Mouse (Mus musculus): ENCODE measurements around the gene Trip6. TPM values are rescaled to one million over a fixed set of nuclear protein-coding genes. Genes with fewer than 3 reads are reported as not detected.
A peak's percentile ranks its signal among the peaks of the same experiment; 100 is the strongest.

Gene Trip6
- polyA plus RNA-seq, 1 experiment: 55.2 TPM

- WGBS: 2% methylated on average over 33 of the region's 33 CpGs
- DNase-seq: peak; percentile 59
- peak overlapping the region; percentile 79 for H3K4me3 ChIP-seq (replicated peaks; ENCODE audit: extremely low read depth, low read depth, low read length)
Measured at GRCm38 (mm10) chr5:137348482-137349383, 34.5 kb upstream of the Trip6 start.

GRCm38 (mm10) chr5:137347856-137348255 is 33.7 kb upstream of the Trip6 start:
- H3K4me1 ChIP-seq (ENCODE audit: control insufficient read depth, insufficient read depth, low read length): peaks cover 11% of the 10 kb centered on the region
- WGBS: 21% methylated on average over 7 of the region's 7 CpGs
- no peak for DNase-seq
- no peak overlapping the region for H3K4me3 ChIP-seq (replicated peaks; ENCODE audit: extremely low read depth, low read depth, low read length)
- TF ChIP-seq CTCF (IDR thresholded peaks at IDR 0.05; ENCODE audit: insufficient read depth, low read length) (no peak), POLR2A (IDR thresholded peaks at IDR 0.05; ENCODE audit: borderline replicate concordance, extremely low read depth, low read depth, low read length) (no peak)

More at GRCm38 (mm10) chr5:137348482-137349383, 34.5 kb upstream of the Trip6 start:
- TF ChIP-seq CTCF (IDR thresholded peaks at IDR 0.05; ENCODE audit: insufficient read depth, low read length) (no peak), POLR2A (IDR thresholded peaks at IDR 0.05; ENCODE audit: borderline replicate concordance, extremely low read depth, low read depth, low read length) (no peak; the same call in 1 of the 2 replicates)
- peaks cover 14% of the 10 kb centered on the region for H3K4me1 ChIP-seq (ENCODE audit: control insufficient read depth, insufficient read depth, low read length)

- Histone ChIP-seq H3K4me3 (replicated peaks; ENCODE audit: extremely low read depth, low read depth, low read length) (no peak overlapping the region), H3K4me1 (ENCODE audit: control insufficient read depth, insufficient read depth, low read length) (peaks cover 6% of the 10 kb centered on the region; the same call in 1 of the 2 replicates)
- no peak for DNase-seq
- no peak for TF ChIP-seq POLR2A (IDR thresholded peaks at IDR 0.05; ENCODE audit: borderline replicate concordance, extremely low read depth, low read depth, low read length)
- TF ChIP-seq CTCF (IDR thresholded peaks at IDR 0.05; ENCODE audit: insufficient read depth, low read length): no peak
- 80% methylated on average over 4 of the region's 4 CpGs for WGBS
Measured at GRCm38 (mm10) chr5:137346983-137347382, 32.8 kb upstream of the Trip6 start.

- DNase-seq: no peak
- no peak for TF ChIP-seq CTCF (IDR thresholded peaks at IDR 0.05; ENCODE audit: insufficient read depth, low read length)
- TF ChIP-seq POLR2A (IDR thresholded peaks at IDR 0.05; ENCODE audit: borderline replicate concordance, extremely low read depth, low read depth, low read length): no peak
- 64% methylated on average over 1 of the region's 1 CpGs for WGBS
- Histone ChIP-seq H3K4me3 (replicated peaks; ENCODE audit: extremely low read depth, low read depth, low read length) (no peak overlapping the region), H3K4me1 (ENCODE audit: control insufficient read depth, insufficient read depth, low read length) (peaks cover 6% of the 10 kb centered on the region; the same call in 1 of the 2 replicates)
Measured at GRCm38 (mm10) chr5:137346388-137346787, 32.2 kb upstream of the Trip6 start.

GRCm38 (mm10) chr5:137345821-137346220 is 31.6 kb upstream of the Trip6 start:
- peak; percentile 23 for DNase-seq
- TF ChIP-seq CTCF (IDR thresholded peaks at IDR 0.05; ENCODE audit: insufficient read depth, low read length) (no peak), POLR2A (IDR thresholded peaks at IDR 0.05; ENCODE audit: borderline replicate concordance, extremely low read depth, low read depth, low read length) (no peak)
- 21% methylated on average over 9 of the region's 9 CpGs for WGBS
- Histone ChIP-seq H3K4me3 (replicated peaks; ENCODE audit: extremely low read depth, low read depth, low read length) (no peak overlapping the region), H3K4me1 (ENCODE audit: control insufficient read depth, insufficient read depth, low read length) (peaks cover 6% of the 10 kb centered on the region; the same call in 1 of the 2 replicates)

- Histone ChIP-seq H3K4me1 (ENCODE audit: control insufficient read depth, insufficient read depth, low read length) (peaks cover 11% of the 10 kb centered on the region), H3K4me3 (replicated peaks; ENCODE audit: extremely low read depth, low read depth, low read length) (no peak overlapping the region)
- DNase-seq: no peak
- no peak for TF ChIP-seq POLR2A (IDR thresholded peaks at IDR 0.05; ENCODE audit: borderline replicate concordance, extremely low read depth, low read depth, low read length)
- no peak for TF ChIP-seq CTCF (IDR thresholded peaks at IDR 0.05; ENCODE audit: insufficient read depth, low read length)
Measured at GRCm38 (mm10) chr5:137343869-137344268, 29.7 kb upstream of the Trip6 start.

GRCm38 (mm10) chr5:137343412-137343811 is 29.2 kb upstream of the Trip6 start:
- TF ChIP-seq POLR2A (IDR thresholded peaks at IDR 0.05; ENCODE audit: borderline replicate concordance, extremely low read depth, low read depth, low read length): no peak
- TF ChIP-seq CTCF (IDR thresholded peaks at IDR 0.05; ENCODE audit: insufficient read depth, low read length): no peak

GRCm38 (mm10) chr5:137342407-137343012 is 28.3 kb upstream of the Trip6 start:
- H3K4me3 ChIP-seq (replicated peaks; ENCODE audit: extremely low read depth, low read depth, low read length): no peak overlapping the region
- no peak for TF ChIP-seq CTCF (IDR thresholded peaks at IDR 0.05; ENCODE audit: insufficient read depth, low read length)
- no peak for TF ChIP-seq POLR2A (IDR thresholded peaks at IDR 0.05; ENCODE audit: borderline replicate concordance, extremely low read depth, low read depth, low read length)
- peaks cover 7% of the 10 kb centered on the region for H3K4me1 ChIP-seq (ENCODE audit: control insufficient read depth, insufficient read depth, low read length)
- no peak for DNase-seq
- WGBS: 36% methylated on average over 7 of the region's 7 CpGs

More at GRCm38 (mm10) chr5:137343412-137343811, 29.2 kb upstream of the Trip6 start:
- WGBS: 90% methylated on average over 5 of the region's 5 CpGs
- H3K4me1 ChIP-seq (ENCODE audit: control insufficient read depth, insufficient read depth, low read length): peaks cover 10% of the 10 kb centered on the region
- DNase-seq: no peak
- no peak overlapping the region for H3K4me3 ChIP-seq (replicated peaks; ENCODE audit: extremely low read depth, low read depth, low read length)

GRCm38 (mm10) chr5:137340222-137340621 is 26.0 kb upstream of the Trip6 start:
- no peak for TF ChIP-seq CTCF (IDR thresholded peaks at IDR 0.05; ENCODE audit: insufficient read depth, low read length)
- no peak for TF ChIP-seq POLR2A (IDR thresholded peaks at IDR 0.05; ENCODE audit: borderline replicate concordance, extremely low read depth, low read depth, low read length)
- H3K4me1 ChIP-seq (ENCODE audit: control insufficient read depth, insufficient read depth, low read length): peaks cover 5% of the 10 kb centered on the region
- DNase-seq: no peak
- no peak overlapping the region for H3K4me3 ChIP-seq (replicated peaks; ENCODE audit: extremely low read depth, low read depth, low read length)
- whole genome bisulfite sequencing: 67% methylated on average over 6 of the region's 6 CpGs
